Mouse (Mus musculus) adrenal gland, postnatal 25 days (tissue): ENCODE measurements at regions not wholly inside any gene's neighbourhood (a gene's known extent, or its start where the extent isn't known, plus 50 kb on each side); places are given as distances from the start of the nearest gene placed in this dataset.

Experiments
- DNase-seq: peaks from one replicate; pipeline ENCODE4 v3.0.0; 2021; ENCODE audit warnings: mixed read lengths

GRCm38 (mm10) chr7:74688116-74688702, 133.6 kb upstream of the Slco3a1 start:
- DNase-seq = no peak

- no peak for DNase-seq
Measured at GRCm38 (mm10) chr7:74687303-74688115, 132.9 kb upstream of the Slco3a1 start.

DNA sequence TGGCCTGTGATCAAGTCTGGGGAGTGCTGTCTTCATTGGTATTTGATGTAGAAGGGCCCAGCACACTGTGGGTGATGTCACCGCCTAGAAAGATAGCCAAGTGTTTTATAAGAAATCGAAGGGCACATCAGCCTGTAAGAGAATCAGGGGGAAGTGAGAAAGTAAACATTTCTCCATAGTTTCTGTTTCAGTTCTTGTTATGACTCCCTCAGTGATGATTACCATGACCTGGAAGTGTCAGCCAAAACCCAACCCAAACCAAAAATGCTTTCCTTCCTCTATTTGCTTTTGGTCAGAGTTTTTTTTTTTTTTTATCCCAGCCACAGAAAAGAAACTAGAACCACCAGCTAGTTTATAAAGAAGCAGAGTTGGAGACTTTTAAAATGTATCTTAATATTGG, 129.4 kb upstream of the Slco3a1 start:
- DNase-seq = no peak

DNA sequence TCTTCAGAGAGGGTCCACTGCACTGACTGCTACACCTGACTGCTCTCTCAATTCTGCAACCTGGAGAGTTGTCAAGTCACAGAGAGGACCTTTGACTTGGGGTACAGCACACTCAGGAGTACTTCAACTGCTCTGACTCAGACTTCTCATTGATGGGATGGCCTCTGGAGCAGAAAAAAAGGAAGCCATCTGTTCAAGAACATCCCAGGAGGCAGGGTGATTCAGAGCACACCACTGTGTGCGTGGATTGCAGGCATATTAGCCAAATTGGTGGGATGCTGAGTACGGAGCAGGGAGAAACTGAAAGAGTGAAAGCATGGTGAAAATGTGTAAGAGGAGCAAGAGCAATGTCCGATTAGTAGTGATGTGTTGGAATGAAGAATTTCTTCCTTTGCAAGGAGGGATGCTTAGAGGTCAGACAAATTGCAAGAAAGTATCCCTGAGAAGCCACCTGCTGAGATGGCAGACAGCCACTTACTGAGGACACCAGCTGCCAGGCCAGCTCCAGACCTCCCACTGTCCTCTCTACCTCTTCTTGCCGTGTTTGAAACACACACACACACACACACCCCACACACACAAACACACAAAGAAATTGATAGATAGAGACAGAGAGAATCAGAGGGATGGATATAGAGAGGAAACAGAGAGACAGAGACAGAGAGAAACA, 119.2 kb upstream of the Slco3a1 start:
- DNase-seq = no peak

GRCm38 (mm10) chr7:74669110-74669509, 114.5 kb upstream of the Slco3a1 start:
- no peak for DNase-seq

GRCm38 (mm10) chr7:74667106-74667505, 112.5 kb upstream of the Slco3a1 start:
- DNase-seq = no peak

DNA sequence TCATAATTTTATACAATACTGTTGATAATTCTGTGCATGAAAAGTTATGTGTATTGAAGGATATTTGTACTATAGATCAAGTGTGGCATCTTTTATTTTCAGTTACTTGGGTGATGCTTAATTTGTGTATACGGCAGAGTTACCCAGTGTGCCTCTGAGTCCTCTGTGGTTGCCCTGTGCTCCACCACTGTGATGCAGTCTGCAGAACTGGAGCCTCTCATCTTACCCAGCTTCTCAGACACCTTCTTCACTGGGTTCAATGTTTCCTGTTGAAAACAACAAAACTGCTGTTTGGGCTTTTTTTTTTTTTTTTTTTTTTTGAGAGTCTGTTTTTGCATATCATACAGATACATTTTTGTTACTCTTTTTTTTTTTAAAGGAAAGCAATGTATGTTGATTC, 109.2 kb upstream of the Slco3a1 start:
- DNase-seq = no peak

DNA sequence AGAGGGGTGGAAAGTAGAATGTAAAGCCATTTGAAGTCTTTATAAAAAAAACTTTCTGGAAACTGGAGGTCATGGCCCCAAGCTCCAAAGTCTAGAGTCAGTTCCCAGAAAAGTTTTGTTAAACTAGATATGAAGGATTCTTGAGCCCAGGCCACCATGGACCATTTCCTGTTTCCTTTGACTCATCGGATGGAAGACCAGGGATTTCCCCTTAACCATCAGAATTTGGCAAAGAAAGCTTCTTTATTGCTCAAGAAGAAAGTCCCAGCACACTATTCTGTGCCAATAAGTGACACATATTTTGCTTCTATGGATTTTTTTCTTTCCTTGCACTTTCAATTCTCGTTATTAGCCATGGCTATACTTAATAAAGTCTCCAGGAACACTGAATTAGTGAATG, 92.7 kb upstream of the Slco3a1 start:
- no peak for DNase-seq

DNA sequence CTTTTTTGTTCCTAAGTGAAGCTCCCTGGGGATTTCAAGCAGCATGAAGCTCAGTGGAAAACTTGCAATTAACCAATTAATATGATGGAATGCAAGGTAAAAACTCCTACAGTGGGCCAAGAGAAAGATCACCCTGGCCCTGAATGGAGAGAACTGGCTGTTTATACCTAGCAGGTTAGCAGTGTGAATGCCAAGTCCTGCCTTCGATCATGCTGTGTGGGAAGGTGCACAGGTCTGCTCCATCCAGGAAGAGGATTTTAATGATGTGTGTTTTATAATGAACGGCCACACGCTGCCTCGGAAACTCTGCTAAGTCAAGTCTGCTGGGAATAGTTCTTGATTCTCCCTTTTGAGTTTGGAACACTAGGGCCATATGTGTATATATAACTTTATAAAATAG, 85.6 kb upstream of the Slco3a1 start:
- DNase-seq = no peak

- DNase-seq = no peak
Measured at GRCm38 (mm10) chr7:74632217-74632616, 77.6 kb upstream of the Slco3a1 start.

GRCm38 (mm10) chr7:74628799-74629468, 74.4 kb upstream of the Slco3a1 start:
- no peak for DNase-seq
